Mouse (Mus musculus): ENCODE data around the gene Atg5.

Gene Atg5

DNA sequence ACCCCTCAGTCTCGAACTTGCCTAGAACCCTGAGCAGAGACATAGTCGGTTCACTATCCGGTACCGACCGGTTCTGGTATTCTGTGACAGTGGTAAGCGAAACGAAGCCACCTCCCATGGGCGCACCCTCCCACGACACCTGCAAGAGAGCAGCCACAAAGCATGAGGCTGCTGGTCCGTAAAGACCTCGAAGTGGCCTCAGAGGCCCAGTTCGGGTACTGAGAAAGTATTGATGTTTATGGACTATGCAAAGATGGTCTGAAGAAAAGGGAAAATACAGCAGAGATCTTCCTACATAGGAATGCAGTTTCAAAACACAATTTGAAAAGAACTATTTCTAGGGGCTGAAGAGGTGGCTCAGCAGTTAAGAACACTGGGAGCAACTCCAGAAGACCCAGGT lies 113.8 kb downstream of the Atg5 start:
- in situ Hi-C loops (cut with MboI, MseI) = loop anchor here in 1 of 2 experiments (5.0 kb wide), 1 partner anchor 50 kb away; no protein-coding TSS in a partner anchor

DNA sequence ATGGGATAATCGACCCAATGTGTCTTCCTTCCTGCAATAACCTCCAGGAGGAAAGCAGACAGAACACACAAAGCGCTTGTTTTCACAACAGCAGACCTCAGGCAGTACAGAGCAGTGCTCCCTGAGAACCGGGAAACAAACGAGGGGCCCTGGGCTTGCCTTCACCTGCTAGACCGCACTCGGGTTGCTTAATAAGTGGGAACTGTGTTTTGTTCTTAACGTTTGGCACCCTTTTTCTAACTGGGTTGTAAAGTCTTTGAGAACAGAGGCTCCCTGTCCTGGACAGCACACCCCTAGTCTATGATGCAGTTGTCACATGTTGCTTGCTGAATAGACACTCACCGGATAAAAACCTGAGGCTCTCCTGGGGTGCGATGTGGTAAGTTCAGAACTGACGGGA lies 115.1 kb downstream of the Atg5 start:
- in situ Hi-C loops (cut with MboI, MseI) = loop anchor here in 1 of 2 experiments (5.0 kb wide), 1 partner anchor 49 kb away; no protein-coding TSS in a partner anchor

DNA sequence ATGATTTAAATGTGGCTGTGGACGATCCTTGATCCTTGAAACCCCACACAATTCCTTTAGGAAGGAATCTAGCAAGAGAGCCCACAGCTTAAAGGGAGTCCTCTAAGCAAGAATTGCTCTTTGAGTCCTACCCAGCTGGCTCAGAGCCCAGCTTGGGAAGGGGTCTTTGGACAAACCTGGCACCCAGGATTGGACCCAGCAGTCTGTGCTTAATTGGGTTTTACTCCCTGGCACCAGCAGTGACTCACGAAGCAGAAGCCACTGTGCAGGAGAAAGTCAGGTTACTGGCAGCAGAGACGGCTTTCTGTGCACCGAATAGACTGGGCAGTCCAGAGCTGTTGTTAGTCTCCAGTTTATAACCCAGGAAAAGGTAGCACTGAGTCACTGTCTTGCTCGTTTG lies 117.1 kb downstream of the Atg5 start:
- in situ Hi-C loops (cut with MboI, MseI) = no loop called here

DNA sequence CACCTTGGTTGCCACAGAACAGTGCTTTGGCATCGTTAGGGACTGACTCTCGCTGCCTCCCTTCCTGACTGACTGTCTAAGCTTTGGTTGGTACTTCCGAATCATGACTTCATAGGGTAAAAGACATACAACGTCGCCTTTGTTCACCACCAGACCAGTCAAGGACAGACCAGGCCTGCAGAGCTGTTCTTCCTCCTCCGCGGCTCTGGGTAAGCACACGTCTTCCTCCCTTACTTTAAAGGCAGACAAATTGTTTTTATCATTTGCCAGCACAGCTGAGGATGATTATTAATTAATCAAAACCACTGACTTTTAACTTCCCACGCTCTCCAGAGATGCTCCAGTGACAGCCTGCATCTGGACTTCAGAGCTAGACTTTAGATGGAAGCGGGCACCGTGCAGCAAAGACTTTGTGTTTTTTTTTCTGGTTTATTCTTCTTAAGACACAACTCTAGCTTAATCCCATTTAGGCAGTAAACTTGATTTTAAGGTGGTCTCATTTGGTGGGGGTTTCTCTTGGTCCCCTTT lies 120.6 kb downstream of the Atg5 start:
- in situ Hi-C loops (cut with MboI, MseI) = no loop called here

DNA sequence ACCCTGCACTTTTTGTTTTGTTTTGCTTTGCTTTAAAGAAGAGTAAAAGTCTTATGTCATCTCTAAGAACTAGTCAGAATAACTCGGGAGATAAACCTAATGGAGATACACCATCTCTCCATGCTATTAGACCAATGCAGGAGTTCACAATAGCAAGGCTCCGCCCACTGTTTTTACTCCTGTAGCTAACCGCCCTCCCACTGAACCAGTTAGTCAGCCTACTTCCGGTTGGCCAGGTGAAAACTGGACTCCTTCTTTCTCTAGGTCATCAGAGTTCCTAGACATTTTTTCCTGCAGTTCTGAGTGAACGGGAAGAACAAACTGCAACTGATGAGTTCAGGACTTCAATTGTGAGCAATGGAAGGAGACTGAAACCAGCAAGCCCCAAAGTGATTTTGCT lies 122.1 kb downstream of the Atg5 start:
- in situ Hi-C loops (cut with MboI, MseI) = loop anchor here in 1 of 2 experiments (10.0 kb wide), 1 partner anchor 1895 kb away; no protein-coding TSS in a partner anchor

DNA sequence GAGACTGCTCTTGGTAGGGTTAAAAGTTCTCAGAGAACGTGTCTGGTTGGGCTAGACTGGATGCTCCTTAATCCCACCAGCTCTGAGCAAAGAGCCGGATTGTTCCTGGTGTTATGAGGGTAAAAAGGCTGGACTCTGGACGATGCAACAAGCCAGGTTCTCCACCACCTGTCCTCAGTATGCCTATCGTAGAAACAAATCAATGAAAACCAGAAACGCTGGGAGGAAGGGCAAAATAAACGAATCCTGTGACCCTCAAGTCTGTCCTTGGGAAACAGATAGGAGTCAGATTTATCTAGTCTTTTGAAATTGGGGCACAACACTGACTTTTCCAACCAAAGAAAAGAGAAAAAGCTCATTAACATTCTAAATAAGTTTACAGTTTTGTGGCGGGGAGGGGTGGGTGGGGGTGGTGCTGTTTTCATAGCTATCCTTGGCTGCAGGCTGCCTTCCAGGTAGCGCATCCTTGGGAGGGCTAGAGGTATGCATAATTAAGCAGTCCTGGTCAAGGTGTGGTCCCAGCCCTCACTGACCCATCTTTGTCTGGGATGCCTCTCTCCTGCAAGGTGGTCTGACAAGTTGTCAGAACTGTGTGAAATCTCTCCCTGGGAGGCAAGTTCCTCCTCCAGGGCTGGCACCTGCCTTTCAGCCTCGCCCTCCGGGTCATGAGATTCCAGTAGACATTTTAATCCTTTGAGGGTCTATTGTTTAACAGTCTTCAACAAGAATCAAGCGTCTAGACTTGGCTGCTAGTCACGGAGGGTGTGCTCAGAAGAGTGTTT lies 123.5 kb downstream of the Atg5 start:
- in situ Hi-C loops (cut with MboI, MseI) = loop anchor here in 1 of 2 experiments (10.0 kb wide), 1 partner anchor 1897 kb away; no protein-coding TSS in a partner anchor

DNA sequence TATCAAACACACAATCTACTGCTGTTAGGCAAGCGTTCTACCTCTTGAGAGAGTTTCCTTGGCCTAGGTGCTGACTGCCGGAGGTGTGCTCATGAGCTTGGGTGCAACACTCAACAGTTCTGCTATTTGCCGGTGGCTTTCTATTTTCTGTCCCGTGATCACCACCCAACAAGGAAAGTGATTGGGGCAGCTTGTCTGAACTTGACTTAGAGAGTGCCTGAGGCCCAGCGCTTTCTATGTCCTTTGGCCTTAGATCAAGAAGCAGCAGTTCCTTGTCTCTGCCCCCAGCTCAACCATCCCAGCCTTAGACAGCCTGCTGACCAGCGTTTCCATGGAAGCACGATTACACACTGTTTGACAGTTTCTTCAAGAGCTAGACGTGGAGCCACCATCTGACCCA lies 124.7 kb downstream of the Atg5 start:
- in situ Hi-C loops (cut with MboI, MseI) = loop anchor here in 1 of 2 experiments (10.0 kb wide), 1 partner anchor 1898 kb away; no protein-coding TSS in a partner anchor

DNA sequence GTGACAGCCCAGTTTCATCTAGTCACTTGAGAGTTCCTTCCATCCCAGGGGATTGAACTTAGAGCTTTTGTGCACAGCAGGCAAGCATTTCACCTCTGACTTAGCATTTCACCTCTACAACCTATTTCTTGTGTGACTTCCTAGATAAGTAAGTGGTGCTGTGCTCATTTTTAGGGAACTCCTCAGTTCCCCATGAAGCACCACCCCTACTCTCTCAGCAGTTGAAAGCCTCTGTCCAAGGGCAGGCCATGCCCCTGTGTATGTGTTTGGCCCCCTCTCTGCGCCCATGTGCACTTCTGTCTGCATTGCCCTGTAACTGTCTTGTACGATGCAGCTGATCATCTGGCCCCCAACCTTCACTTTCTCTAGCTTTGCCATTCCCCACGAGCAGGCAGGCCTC lies 132.0 kb downstream of the Atg5 start:
- in situ Hi-C loops (cut with MboI, MseI) = no loop called here

DNA sequence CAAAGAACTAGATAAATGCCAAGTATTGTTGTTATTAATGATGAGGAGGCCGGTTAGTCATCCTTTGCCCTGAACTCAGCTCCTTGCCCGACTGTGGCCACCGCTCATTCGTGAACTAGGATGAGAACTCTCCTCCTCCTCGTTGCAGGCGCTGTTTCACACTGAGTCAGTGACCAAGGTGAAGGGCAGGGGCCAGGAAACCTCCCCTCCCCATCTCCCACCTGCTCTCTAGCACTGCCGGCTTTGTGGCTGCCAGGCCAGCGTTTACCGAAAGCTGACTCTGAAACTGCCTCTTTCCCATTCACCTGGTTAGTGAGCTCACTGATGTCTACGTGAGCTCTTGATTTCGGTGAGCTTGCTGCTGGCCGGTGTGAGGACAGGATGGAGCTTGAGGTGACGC lies 132.4 kb downstream of the Atg5 start:
- in situ Hi-C loops (cut with MboI, MseI) = no loop called here

DNA sequence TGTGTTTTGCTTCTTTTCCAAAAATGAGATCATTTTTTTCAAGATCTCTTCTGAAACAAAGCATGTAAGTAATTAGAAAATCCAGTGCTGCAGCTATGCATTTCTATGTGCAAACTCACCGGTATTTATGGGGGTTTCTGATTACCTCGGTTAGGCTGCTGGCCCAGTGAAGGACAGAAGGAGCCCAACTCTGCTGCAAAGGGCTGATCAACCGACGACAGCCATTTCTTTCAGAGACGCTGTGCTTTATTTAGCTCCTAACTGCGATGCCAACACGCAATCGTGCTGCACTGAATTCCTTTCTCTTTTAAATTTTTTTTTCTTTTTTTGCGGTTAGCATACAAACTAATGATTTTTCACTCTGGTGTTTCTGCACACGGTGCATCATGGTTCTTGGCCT lies 133.4 kb downstream of the Atg5 start:
- in situ Hi-C loops (cut with MboI, MseI) = no loop called here

DNA sequence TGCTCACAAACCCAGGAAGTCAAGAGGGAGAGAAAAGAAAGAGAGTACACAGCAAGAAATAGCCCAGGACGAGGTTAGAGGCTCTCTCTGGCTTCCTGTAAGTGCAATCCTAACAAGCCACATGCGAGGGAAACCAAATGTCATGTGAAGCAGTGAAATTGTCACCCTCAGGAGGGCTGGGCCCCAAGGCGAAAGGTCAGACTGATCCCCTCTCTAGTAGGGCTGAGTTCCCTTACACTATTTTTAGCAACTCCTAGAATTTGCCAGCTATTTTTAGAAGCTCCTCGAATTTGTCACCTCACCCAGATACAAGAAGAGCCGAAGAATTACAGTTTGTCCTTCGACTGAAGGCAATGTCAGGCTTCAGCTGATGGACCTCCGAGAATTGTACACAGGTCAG lies 135.3 kb downstream of the Atg5 start:
- in situ Hi-C loops (cut with MboI, MseI) = no loop called here

DNA sequence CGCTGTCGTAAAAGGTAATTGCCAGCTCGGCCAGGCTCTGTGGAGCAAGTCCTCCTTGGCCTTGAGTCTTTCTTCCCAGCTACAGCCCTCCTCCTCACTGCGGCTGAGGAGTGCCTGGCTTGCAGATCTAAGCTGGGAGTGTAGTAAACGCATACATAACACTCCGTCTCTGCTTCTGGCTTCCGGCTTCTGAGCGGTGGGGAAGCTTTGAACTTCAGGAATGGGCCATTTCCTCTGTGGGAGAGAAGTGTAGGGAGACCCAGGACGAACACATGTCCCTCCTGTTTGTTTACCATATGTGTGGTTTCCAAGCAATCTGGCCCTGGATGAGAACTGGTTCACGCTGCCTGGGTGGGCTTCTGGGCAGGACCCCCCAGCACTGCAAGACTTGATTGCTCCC lies 140.9 kb downstream of the Atg5 start:
- in situ Hi-C loops (cut with MboI, MseI) = no loop called here

DNA sequence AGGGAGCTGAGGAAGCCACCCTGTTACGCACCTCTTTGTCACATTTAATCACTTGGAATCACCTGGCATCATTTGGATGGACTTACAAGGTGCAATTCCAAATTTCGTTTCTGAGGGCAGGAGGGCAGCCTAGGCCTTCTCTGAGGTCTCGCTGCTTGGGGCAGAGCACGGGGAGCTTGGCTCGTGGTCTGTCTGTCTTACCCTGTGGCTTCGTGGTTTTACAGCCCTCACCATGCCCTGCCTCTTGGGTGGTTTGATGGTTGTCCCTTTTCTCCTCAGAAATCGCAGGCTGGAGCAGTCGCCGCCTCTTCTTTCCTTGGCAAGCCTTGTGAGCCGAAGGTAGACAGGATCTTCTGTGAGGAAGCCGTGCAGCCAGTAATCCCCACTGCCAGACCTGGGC lies 141.8 kb downstream of the Atg5 start:
- in situ Hi-C loops (cut with MboI, MseI) = loop anchor here in 1 of 2 experiments (10.0 kb wide), 1 partner anchor 215 kb away; no protein-coding TSS in a partner anchor

Measured in T-helper 17 cell (primary cell).